Mouse (Mus musculus): Measurements from ENCODE around the gene Tmem128.

DNA sequence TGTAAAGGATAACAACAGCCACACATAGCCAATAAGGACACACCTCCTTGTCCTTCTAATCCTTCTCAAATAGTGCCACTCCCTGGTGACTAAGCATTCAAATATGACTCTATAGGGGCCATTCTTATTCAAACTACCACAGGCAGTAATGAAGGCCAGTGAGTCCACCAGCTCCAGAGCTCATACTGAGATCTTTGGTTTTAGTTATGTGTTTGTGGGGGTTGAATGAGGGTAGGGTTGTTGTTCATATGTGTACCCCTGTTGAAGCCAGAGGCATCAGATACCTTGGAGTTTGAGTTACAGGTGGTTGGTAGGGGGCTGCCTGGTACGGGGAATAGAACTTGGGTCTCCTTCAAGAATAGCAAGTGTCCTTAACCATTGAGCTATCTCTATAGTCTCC lies 3.4 kb upstream of the Tmem128 start:
- no peak for TF ChIP-seq CTCF (IDR thresholded peaks at IDR 0.05 in 2 of 3, conservative IDR thresholded peaks at IDR 0.05 in 1 of 3; ENCODE audit: control insufficient read depth in 1 of 3, insufficient read depth in 1 of 3, low read depth in 2 of 3, low read length in 3 of 3, poor library complexity in 1 of 3, severe bottlenecking in 1 of 3)
- no peak for TF ChIP-seq POLR2A (IDR thresholded peaks at IDR 0.05; ENCODE audit: control insufficient read depth in 1 of 2, insufficient read depth in 1 of 2, low read depth in 1 of 2, low read length in 2 of 2, poor library complexity in 1 of 2)
- TF ChIP-seq SMC3 (IDR thresholded peaks at IDR 0.05; ENCODE audit: low read depth, low read length): no peak

Measured in MEL (cell line).